Mouse (Mus musculus) kidney, adult 2 months (tissue): ENCODE measurements around the gene Ociad2.

Source experiments
- CTCF ChIP-seq: fragments of 200-500 bp; conservative IDR thresholded peaks from 2 replicates; pipeline ENCODE4 v1.5.1; 2011; ENCODE audit warnings: low read depth, mild to moderate bottlenecking, control low read depth, low read length, moderate library complexity, mixed read lengths; ENCODE audit not compliant: insufficient read depth, insufficient read length
- POLR2A ChIP-seq: fragments of 200-500 bp; IDR thresholded peaks from one replicate; pipeline ENCODE4 v1.6.1; 2011; ENCODE audit warnings: low read depth, low read length, control low read depth

GRCm38 (mm10) chr5:73285470-73285978 lies 55.3 kb downstream of the Ociad2 start:
- no peak for TF ChIP-seq CTCF
- no peak for TF ChIP-seq POLR2A
